Mouse (Mus musculus) heart, adult 2 months (tissue): ENCODE results near the gene Kat2b. TPM values are rescaled to one million over a fixed set of nuclear protein-coding genes. Genes with fewer than 3 reads are reported as not detected.

Experiments
- DNase-seq, 2 experiments: peaks; one replicate each; pipeline ENCODE4 v3.0.0; 2021
- H3K27ac ChIP-seq: fragments of 200-600 bp; 2 replicates; pipeline ENCODE4 v1.8.1; 2022
- H3K27me3 ChIP-seq: fragments of 200-500 bp; 2 replicates; pipeline ENCODE4 v1.6.1; 2012; ENCODE audit warnings: mild to moderate bottlenecking, low read length, inconsistent platforms, mixed read lengths; ENCODE audit not compliant: control insufficient read depth, insufficient read depth
- H3K36me3 ChIP-seq: fragments of 200-500 bp; 2 replicates; pipeline ENCODE4 v1.6.1; 2012; ENCODE audit warnings: low read length, inconsistent platforms; ENCODE audit not compliant: control insufficient read depth, insufficient read depth
- H3K4me1 ChIP-seq: fragments of 200-500 bp; 2 replicates; pipeline ENCODE4 v1.6.1; 2011; ENCODE audit warnings: low read length; ENCODE audit not compliant: control insufficient read depth, insufficient read depth
- H3K4me3 ChIP-seq: fragments of 200-600 bp; 2 replicates; pipeline ENCODE4 v1.8.1; 2022
- H3K79me2 ChIP-seq: fragments of 200-500 bp; replicated peaks from 2 replicates; pipeline ENCODE4 v1.6.1; 2012; ENCODE audit warnings: mild to moderate bottlenecking, inconsistent platforms, low read length, moderate library complexity, mixed read lengths; ENCODE audit not compliant: control insufficient read depth, insufficient read depth
- H3K9ac ChIP-seq: fragments of 200-500 bp; 2 replicates; pipeline ENCODE4 v1.6.1; 2012; ENCODE audit warnings: low read depth, mild to moderate bottlenecking, control low read depth, inconsistent platforms, low read length, mixed read lengths
- CTCF ChIP-seq: fragments of 200-600 bp; IDR thresholded peaks from 2 replicates; pipeline ENCODE4 v1.8.1; 2022; ENCODE audit warnings: antibody characterized with exemption, mild to moderate bottlenecking, moderate library complexity
- EP300 ChIP-seq: fragments of 200-500 bp; IDR thresholded peaks from 2 replicates; pipeline ENCODE4 v1.6.1; 2011; ENCODE audit warnings: low read depth, low read length, control low read depth; ENCODE audit not compliant: insufficient read depth
- POLR2A ChIP-seq: fragments of 200-500 bp; IDR thresholded peaks from 2 replicates; pipeline ENCODE4 v1.6.1; 2011; ENCODE audit warnings: mild to moderate bottlenecking, low read depth, low read length, control low read depth; ENCODE audit not compliant: insufficient read depth
- WGBS: fragments of 180-500 bp; shearing (Covaris S2); methylation state at CpG from one replicate; pipeline ENCODE4 v1.1.7; 2018; 5-methylcytosine and 5-hydroxymethylcytosine counted together
- intact Hi-C: fragments of 180-260 bp; cut with DNase I; formaldehyde crosslinking; loops from one replicate; pipeline ENCODE4 v1.15.1; 2025
- polyA plus RNA-seq: library from polyadenylated mRNA; depleted of rRNA; stranded (reverse); fragments of >200 nt; gene quantifications from 2 replicates; pipeline ENCODE4 v1.2.3, GENCODE M21; 2012
- total RNA-seq, 2 experiments: library from RNA; stranded (reverse); gene quantifications; 2 replicates each; pipeline ENCODE4 v1.2.3; 2021

The Kat2b gene
- total and polyA plus RNA-seq, 3 experiments, result 20.0 to 82.9 (median 78.7) TPM

DNA sequence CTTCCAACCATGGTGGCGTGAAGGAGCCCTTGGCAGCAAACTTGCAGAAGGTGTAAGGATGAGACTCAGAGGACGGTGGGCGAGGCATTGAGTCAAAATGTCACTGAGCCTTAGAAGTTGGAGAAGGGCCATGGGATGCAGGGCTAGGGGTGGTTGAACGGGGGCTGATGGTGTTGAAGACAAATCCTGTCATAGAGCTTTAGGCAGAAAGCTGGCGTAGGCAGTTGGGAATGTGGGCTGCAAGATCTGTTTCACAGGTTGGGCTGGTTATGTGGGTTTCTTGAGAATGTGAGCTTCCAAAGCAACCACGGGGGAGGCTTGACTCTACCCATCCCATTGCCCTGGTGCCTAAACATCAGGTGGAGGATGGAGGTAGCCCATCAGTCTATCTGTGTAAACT is 23.4 kb downstream of the Kat2b start:
- H3K79me2 ChIP-seq, result peaks cover 8% of the 10 kb centered on the region; the same call in 1 of the 2 replicates
- H3K36me3 ChIP-seq, result peaks cover 26% of the 10 kb centered on the region
- H3K27me3 ChIP-seq, result no peaks in the 10 kb centered on the region
- H3K27ac ChIP-seq, result no peak overlapping the region
- WGBS, result 95% methylated on average over 6 of the region's 6 CpGs
- no peak overlapping the region for H3K9ac ChIP-seq
- TF ChIP-seq CTCF, result no peak
- TF ChIP-seq POLR2A, result no peak
- TF ChIP-seq EP300, result no peak
- H3K4me1 ChIP-seq, result peaks cover 21% of the 10 kb centered on the region
- no peak for DNase-seq
- no peak overlapping the region for H3K4me3 ChIP-seq
- intact Hi-C loops, result no loop called here

DNA sequence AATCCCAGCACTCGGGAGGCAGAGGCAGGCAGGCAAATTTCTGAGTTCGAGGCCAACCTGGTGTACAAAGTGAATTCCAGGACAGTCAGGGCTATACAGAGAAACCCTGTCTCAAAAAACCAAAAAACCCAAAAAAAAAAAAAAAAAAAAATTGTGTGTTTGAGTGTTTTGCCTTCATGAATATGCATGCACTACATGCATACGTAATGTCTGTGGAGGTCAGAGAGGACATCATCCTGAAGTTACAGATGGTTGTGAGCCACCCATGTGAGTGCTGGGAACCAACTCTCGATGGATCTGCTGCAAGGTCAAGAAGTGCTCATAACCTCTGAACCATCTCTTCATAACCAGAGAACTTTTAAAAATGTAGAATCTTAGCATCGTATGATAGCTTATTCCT is 25.2 kb downstream of the Kat2b start:
- Histone ChIP-seq H3K36me3 (peaks cover 20% of the 10 kb centered on the region), H3K4me1 (peaks cover 22% of the 10 kb centered on the region), H3K27ac (no peak overlapping the region), H3K27me3 (no peaks in the 10 kb centered on the region), H3K9ac (no peak overlapping the region), H3K4me3 (no peak overlapping the region), H3K79me2 (peaks cover 9% of the 10 kb centered on the region; the same call in 1 of the 2 replicates)
- intact Hi-C loops, result no loop called here
- TF ChIP-seq CTCF (no peak), EP300 (no peak), POLR2A (no peak)
- WGBS, result 88% methylated on average over 5 of the region's 5 CpGs
- DNase-seq, result no peak

- TF ChIP-seq EP300 (no peak), CTCF (no peak), POLR2A (no peak)
- no peaks in the 10 kb centered on the region for H3K27me3 ChIP-seq
- WGBS, result 67% methylated on average over 4 of the region's 4 CpGs
- H3K4me3 ChIP-seq, result no peak overlapping the region
- H3K4me1 ChIP-seq, result peaks cover 12% of the 10 kb centered on the region
- peak overlapping the region; percentile 43 for H3K27ac ChIP-seq
- H3K9ac ChIP-seq, result no peak overlapping the region
- H3K79me2 ChIP-seq, result peaks cover 8% of the 10 kb centered on the region
- intact Hi-C loops, result no loop called here
- peaks cover 10% of the 10 kb centered on the region for H3K36me3 ChIP-seq
- DNase-seq, result no peak
Measured at GRCm38 (mm10) chr17:53594590-53594989, 27.9 kb downstream of the Kat2b start.

DNA sequence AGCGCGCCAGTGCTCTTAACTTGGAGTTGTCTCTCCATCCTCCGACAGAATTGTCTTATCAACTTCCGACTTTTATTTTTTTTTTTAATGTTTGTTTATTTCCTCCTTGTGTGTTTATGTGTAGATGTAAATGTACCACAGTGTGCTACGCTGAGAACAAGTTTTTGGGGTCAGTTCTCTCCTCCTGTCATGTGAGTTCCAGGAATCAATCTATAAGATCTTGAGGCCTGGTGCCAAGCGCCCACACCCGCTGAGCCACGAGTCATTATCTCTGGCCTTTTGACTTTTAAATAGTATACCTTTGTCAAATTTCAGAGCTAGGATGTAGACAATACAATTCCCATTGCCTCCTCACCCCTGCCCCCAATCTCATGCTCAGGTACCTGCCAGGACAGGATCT is 28.9 kb downstream of the Kat2b start:
- Histone ChIP-seq H3K36me3 (peaks cover 10% of the 10 kb centered on the region), H3K9ac (no peak overlapping the region), H3K79me2 (peaks cover 10% of the 10 kb centered on the region), H3K4me3 (no peak overlapping the region), H3K27me3 (no peaks in the 10 kb centered on the region), H3K27ac (peak overlapping the region; percentile 65), H3K4me1 (peaks cover 12% of the 10 kb centered on the region)
- WGBS, result 68% methylated on average over 8 of the region's 8 CpGs
- no peak for TF ChIP-seq POLR2A
- intact Hi-C loops, result loop anchor here (1.0 kb wide), 1 partner anchor 8 kb away; no protein-coding TSS in a partner anchor
- no peak for DNase-seq

GRCm38 (mm10) chr17:53596314-53596882 is 29.7 kb downstream of the Kat2b start:
- TF ChIP-seq CTCF (no peak), POLR2A (no peak; the same call in 1 of the 2 replicates), EP300 (no peak)
- H3K27me3 ChIP-seq, result no peaks in the 10 kb centered on the region
- H3K4me1 ChIP-seq, result peaks cover 12% of the 10 kb centered on the region
- intact Hi-C loops, result no loop called here
- no peak overlapping the region for H3K4me3 ChIP-seq
- H3K36me3 ChIP-seq, result peaks cover 10% of the 10 kb centered on the region
- H3K9ac ChIP-seq, result no peak overlapping the region
- peaks cover 7% of the 10 kb centered on the region for H3K79me2 ChIP-seq
- WGBS, result 23% methylated on average over 3 of the region's 3 CpGs
- peak; percentile 76 to 83 for DNase-seq
- peak overlapping the region; percentile 65 for H3K27ac ChIP-seq

DNA sequence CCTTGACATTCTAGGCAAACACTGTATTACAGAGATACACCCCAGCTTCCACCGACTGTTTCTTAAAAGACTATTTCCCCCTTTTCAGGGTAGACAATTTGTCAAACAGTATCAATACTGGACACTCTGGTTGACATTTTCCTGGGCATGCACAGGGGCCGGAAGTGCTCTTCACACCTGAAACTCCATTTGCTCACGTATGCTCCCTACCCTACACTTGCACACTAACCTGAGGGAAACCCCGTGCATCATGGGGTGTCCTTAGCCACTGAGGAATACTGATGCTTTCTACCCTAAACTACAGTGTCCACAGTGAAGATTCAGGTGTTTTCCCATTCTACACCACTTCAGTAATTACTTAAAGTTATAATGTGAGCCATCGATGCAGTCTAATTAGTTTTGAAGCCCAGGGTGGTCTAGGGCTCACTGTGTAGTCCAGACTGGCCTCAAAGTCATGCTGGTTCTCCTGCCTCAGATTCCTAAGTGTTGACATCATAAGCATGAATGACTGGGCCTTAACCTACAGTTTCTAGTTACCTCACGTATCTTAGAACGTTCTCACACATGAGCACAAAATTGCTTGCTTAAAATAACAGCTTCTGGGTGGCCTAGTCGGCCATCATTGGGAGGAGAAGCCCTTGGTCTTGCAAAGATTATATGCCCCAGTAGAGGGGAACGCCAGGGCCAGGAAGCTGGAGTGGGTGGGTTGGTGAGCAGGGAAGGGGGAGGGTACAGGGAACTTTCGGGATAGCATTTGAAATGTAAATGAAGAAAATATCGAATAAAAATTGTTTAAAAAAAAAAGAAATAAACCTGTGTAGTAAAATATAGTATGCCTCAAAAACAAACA is 30.5 kb downstream of the Kat2b start:
- H3K9ac ChIP-seq, result no peak overlapping the region
- no peak overlapping the region for H3K4me3 ChIP-seq
- WGBS, result 70% methylated on average over 11 of the region's 11 CpGs
- peaks cover 12% of the 10 kb centered on the region for H3K4me1 ChIP-seq
- peak overlapping the region; percentile 65 for H3K27ac ChIP-seq
- no peak for DNase-seq
- TF ChIP-seq EP300, result no peak
- no peak for TF ChIP-seq POLR2A
- no peak for TF ChIP-seq CTCF
- intact Hi-C loops, result no loop called here
- peaks cover 10% of the 10 kb centered on the region for H3K36me3 ChIP-seq
- H3K79me2 ChIP-seq, result peaks cover 5% of the 10 kb centered on the region; the same call in 1 of the 2 replicates
- H3K27me3 ChIP-seq, result no peaks in the 10 kb centered on the region
